Mouse (Mus musculus): ENCODE data around the gene Tbk1.

- TF ChIP-seq CTCF (IDR thresholded peaks at IDR 0.05; ENCODE audit: extremely low read depth, insufficient read depth, low read length) (no peak), POLR2A (IDR thresholded peaks at IDR 0.05; ENCODE audit: extremely low read depth, insufficient read depth, low read length) (no peak)
Observed at GRCm38 (mm10) chr10:121622431-121622830, 35.8 kb upstream of the Tbk1 start.
